Mouse (Mus musculus) brain, adult 2 months (tissue): Measurements from ENCODE around the gene Slc18b1.
"Not testable (repeated sequence)": the region's sequence is repeated elsewhere in the genome, so short reads cannot be mapped to it uniquely, and the experiment has no call there.

Experiments used
- DNase-seq: peaks from one replicate; pipeline ENCODE4 v3.0.0; 2011; ENCODE audit warnings: low read depth, low spot score

Slc18b1 gene

GRCm38 (mm10) chr10:23796551-23797503 is at the start of gene Slc18b1:
Gene Slc18b1 (plus strand): TSS chr10:23796986.
- DNase-seq: peak; percentile 61

- DNase-seq: peak; percentile 44
These were observed 42.6 kb upstream of the Slc18b1 start for GRCm38 (mm10) chr10:23754166-23754565.

- DNase-seq: no peak
These were observed 19.4 kb upstream of the Slc18b1 start for GRCm38 (mm10) chr10:23777288-23777945.

- DNase-seq: peak; percentile 17
These were observed 16.1 kb upstream of the Slc18b1 start for GRCm38 (mm10) chr10:23780539-23781275.

- DNase-seq: no peak
These were observed 14.7 kb upstream of the Slc18b1 start for GRCm38 (mm10) chr10:23781760-23782735.

GRCm38 (mm10) chr10:23782855-23783492 is 13.8 kb upstream of the Slc18b1 start:
- no peak for DNase-seq

- no peak for DNase-seq
These were observed 13.3 kb upstream of the Slc18b1 start for GRCm38 (mm10) chr10:23783493-23783884.

- DNase-seq: no peak
These were observed 12.7 kb upstream of the Slc18b1 start for GRCm38 (mm10) chr10:23784121-23784520.

GRCm38 (mm10) chr10:23785599-23785998 is 11.2 kb upstream of the Slc18b1 start:
- DNase-seq: not testable (repeated sequence)

GRCm38 (mm10) chr10:23786040-23786439 is 10.7 kb upstream of the Slc18b1 start:
- DNase-seq: no peak

GRCm38 (mm10) chr10:23786631-23787038 is 10.2 kb upstream of the Slc18b1 start:
- not testable (repeated sequence) for DNase-seq

GRCm38 (mm10) chr10:23787062-23787821 is 9.5 kb upstream of the Slc18b1 start, which contains the start of gene Rps12:
Gene Rps12 (minus strand): TSS chr10:23787275.
- DNase-seq: peak; percentile 100

- DNase-seq: no peak
These were observed 8.7 kb upstream of the Slc18b1 start for GRCm38 (mm10) chr10:23788056-23788600.

GRCm38 (mm10) chr10:23795871-23796520 is 790 bp upstream of the Slc18b1 start:
- no peak for DNase-seq

- no peak for DNase-seq
These were observed 820 bp downstream of the Slc18b1 start for GRCm38 (mm10) chr10:23797606-23798005.

- DNase-seq: no peak
These were observed 1.4 kb downstream of the Slc18b1 start for GRCm38 (mm10) chr10:23798142-23798541.

- DNase-seq: no peak
These were observed 3.1 kb downstream of the Slc18b1 start for GRCm38 (mm10) chr10:23799933-23800332.

- peak; percentile 41 for DNase-seq
These were observed 6.1 kb downstream of the Slc18b1 start for GRCm38 (mm10) chr10:23802911-23803310.

GRCm38 (mm10) chr10:23804665-23805064 is 7.9 kb downstream of the Slc18b1 start:
- DNase-seq: no peak
